Mouse (Mus musculus): ENCODE data around the gene Isg20l2.

Gene Isg20l2

DNA sequence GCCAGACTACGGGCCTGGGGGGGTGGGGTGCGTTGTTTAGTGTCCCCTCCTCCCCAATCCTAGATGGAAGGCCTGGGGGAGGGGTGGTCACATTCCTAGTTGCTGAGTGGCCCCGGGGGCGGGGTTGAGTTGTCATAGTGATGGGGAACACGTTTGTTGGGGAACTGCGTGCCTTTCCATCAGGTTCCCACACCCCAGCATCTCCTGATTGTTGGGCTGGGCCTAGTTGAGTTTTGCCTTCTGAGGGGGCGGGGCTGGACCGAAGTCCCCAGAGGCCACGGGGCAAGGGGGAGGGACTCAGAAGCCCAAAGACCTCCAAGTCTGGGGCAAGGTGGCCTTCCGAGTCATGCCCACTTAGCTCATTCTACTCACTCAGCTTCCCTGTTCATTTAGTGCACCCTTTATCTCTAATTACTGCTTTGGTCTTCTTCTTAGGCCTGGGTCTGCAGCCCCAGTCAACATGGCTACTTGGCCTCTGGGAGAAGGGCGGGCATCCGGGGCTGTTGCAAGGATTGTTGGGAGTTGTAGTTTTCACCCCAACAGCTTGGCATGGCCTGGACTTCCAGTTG lies 19.5 kb upstream of the Isg20l2 start:
- DNase-seq (ENCODE audit: low read depth, low spot score): peak; percentile 87

DNA sequence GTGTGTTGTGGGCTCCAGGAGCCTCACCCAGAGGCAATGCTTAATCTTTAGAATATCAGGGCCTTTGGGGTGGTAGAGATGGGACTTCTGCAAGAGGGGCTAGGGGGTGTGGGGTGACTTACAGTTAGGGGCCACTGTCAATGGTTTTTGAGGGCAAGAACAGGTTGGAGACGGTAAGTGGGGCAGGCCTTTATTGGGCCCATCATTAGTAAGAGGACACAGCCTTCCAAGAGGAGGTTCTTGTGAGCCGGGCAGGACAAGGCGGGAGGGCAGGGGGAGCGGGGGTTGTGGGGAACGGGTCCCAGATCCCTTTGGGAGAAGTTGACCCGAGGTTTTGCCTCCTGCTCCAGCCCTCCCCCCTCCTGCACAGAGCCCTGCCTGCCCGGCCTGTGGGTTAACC lies 16.6 kb upstream of the Isg20l2 start:
- DNase-seq (ENCODE audit: low read depth, low spot score): no peak

DNA sequence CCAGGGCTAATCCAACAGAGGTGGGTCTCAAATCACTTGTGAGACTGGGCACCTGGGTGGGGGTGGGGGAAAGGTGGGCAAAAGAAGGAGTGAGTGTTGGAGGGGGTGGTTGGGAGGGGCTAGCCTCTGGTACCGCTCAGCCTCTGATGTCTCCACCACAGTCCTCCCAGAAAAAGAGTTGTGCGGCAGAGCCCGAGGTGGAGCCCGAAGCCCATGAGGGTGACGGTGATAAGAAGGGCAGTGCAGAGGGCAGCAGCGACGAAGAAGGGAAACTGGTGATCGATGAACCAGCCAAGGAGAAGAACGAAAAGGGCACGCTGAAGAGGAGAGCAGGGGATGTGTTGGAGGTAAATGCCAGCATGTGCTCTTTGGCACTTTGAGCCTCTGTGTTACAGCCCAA lies 16.2 kb upstream of the Isg20l2 start:
- no peak for DNase-seq (ENCODE audit: low read depth, low spot score)

DNA sequence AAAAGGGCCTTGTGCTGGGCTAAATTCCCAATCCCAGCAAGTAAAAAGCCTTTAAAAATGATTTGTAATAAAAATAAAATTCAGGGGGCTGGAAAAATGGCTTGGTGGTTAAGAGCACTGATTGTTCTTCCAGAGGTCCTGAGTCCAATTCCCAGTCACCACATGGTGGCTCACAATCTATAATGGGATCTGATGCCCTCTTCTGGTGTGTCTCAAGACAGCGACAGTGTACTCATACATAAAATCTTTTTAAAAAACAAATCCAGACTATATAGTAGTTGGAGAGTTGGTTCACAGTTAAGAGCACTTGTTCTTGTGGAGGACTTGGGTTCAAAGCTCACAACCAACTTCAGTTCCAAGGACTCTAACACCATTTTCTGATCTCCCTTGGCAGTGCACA lies 13.1 kb upstream of the Isg20l2 start:
- DNase-seq (ENCODE audit: low read depth, low spot score): no peak

DNA sequence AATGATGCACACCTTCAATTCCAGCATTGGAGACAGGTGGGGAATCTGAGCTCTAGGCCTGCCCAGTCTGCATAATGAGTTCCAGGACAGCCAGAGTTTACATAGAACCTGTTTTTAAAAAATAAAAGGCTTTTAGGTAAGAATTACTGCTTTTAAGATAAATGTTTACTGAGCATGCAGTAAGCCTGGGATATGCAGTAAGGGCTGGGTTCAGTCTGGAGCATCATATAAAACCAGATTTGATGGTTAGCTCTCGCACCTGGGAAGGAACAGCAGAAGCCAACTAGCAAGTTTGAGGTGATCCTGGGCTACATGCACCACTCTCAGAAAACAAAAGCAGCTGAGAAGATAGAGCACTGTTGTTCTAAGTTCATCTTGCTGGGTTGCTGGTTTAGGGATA lies 11.6 kb upstream of the Isg20l2 start:
- DNase-seq (ENCODE audit: low read depth, low spot score): no peak

DNA sequence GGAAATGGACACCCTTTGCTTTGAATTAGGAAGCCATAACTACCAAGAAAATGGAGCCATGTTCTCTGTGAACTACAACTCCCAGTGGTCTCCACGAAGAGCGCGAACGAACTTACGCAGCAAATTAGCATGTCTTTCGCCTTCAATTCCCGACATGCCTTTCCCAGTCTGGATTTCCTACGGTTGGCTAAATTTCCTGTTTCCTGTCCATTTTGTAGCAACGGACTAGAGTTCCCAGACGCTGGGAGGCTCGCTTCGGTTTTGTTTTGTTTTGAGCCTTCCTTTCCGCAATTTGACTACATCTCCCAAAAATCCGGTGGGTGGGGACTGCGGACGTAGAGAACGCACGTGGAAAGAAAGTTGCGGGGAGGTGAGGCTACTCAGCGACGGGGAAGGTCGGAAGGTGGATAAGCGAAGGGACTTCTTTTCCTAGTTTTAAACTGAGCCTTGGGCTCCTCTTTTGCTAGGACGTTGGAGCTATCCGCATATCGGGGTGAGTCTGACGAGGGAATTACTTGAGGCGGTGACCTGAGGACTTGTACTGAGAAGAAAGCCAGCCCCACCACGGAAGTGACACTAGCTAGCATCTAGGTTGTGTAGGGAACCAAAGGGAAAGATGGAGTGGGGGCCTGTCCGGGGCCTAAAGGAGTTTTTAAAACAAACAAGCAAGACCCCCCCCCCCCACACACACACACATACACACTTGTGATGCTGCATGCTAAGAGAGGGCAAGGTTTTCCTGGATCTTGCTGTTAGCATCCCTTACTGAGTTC lies 10.6 kb upstream of the Isg20l2 start, which contains the start of gene Mrpl24:
Mrpl24 (plus strand) TSS at position 171 of the 773 bp plus-strand sequence.
- DNase-seq (ENCODE audit: low read depth, low spot score): peak; percentile 92

DNA sequence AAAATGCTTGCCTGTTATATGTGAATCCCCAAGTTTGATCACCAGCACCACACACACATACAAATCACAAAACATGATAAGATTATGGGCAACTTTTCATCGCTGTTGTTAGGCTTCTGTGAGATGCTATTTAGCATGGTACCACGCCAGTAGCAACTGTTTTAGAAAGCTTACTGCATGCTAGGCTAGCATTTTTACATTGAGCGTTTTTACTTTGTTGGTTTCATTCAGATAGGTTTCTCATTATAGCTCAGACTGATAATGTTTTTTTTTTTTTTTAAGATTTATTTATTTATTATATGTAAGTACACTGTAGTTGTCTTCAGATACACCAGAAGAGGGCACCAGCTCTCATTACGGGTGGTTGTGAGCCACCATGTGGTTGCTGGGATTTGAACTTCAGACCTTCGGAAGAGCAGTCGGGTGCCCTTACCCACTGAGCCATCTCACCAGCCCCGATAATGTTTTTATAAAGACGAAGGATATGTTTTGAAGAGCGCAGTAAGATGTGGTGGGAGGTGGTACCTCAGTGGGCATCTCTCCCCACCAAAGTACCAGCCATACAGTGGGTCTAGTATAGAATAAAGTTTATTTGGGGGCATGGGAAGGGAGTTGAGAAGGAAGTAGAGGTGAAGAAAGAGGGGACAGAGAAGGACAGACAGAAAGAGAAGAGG lies 9.7 kb upstream of the Isg20l2 start:
- DNase-seq (ENCODE audit: low read depth, low spot score): no peak

DNA sequence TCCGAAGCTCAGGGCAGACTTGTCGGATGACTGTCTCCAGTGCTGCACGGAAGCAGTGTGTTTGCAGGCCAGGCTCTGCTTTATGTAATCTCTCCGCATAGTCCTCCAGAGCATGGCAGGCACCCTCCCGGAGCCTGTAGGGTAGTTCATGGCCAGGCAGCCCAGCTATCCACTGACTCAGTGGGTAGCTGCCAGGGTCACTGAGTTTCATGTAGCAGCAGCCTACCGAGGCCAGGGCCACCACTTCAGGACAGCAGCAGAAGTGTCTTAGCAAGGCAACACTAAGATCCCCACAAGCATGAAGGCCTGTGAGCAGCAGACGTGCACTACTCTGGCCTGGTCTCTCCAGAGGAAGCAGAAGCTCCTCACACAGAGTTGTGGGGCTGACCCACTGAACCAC lies 5.1 kb upstream of the Isg20l2 start:
- no peak for DNase-seq (ENCODE audit: low read depth, low spot score)

DNA sequence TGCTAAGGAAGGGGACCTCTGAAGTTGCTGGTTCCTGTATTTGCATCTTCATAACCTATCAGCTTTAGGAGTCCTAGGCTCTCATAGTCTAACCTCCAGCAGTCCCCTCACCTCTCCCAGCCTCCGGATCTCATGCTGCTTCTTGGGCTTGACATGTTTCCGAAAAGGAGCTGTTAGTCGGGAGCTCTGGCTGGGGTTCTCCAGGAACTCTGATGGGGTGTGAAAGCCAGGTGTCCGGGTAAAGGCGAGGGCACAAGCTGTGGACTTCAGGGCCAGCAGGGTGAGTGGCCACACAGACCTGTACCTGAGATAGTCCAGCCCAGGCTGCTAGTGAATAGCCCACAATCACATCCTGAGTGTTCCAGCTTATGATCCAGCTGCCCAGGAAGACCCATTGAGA lies 2.7 kb upstream of the Isg20l2 start:
- DNase-seq (ENCODE audit: low read depth, low spot score): no peak

DNA sequence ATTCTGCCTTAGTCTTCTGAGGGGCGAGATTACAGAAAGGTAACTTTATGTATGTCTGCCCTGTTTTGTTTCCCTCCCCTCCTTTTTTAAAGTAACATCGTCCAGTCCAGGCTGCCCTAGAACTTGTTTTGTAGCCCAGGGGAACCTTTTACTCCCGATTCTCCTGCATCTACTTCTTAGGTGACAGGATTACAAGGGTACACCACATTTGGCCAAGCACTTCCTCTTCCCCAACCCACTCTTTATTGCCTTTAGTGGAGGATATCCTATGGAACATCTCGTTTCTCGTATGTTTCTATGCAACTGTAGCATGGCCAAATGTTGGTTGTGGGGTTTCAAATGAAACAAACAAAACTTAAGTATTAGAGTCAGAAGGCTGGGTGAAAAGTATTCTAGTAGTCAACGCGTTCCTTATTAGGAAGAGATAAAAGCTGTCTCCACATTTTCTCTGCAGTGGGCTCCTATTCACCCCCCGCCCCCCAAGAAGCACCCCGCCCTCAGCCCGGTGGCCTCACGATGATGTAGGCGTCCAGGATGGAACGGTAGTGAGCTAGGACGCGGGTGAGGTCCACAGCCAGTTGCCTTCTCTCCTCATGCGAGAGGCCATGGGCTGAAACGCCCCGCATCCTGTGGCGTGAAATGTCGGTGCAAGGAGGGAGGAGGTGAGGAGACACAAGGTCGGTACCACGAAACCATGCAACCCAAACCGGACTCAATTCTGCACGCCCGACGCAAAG lies 605 bp upstream of the Isg20l2 start:
- DNase-seq (ENCODE audit: low read depth, low spot score): no peak

DNA sequence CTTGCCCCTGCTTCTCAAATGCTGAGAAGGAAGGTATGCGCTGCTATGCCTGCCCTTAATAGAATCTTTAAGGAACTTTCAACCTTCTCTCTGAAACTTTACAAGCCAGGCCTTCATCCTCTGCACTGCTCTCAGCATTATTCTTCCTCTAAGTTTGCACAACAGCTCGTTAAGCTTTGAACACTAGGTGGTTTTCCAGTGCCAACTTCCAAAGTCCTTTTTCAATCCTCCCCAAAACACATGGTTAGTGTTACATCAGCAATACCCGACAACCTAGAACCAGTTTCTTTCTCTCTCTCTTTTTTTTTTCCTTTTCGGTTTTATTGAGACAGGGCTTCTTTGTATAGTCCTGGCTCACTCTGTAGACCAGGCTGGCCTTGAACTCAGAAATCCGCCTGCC lies 3.9 kb downstream of the Isg20l2 start:
- no peak for DNase-seq (ENCODE audit: low read depth, low spot score)

DNA sequence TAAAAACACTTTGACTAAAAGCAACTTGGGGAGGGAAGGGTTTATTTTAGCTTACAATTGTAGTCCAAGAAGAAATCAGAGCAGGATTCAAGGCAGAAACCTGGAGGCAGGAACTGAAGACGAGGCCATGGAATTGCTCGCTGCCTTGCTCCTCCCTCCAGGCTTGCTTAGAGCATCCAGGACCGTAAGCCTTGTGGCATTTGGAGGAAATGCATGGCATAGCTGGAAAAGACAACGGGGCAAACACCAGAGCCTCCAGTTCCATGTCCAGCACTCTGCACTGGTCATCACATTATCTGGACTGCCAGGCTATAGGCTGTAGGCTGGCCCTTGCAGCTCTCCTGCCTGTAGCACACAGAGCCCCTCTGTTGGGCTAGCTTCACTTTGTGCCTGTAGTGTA lies 4.4 kb downstream of the Isg20l2 start:
- no peak for DNase-seq (ENCODE audit: low read depth, low spot score)

DNA sequence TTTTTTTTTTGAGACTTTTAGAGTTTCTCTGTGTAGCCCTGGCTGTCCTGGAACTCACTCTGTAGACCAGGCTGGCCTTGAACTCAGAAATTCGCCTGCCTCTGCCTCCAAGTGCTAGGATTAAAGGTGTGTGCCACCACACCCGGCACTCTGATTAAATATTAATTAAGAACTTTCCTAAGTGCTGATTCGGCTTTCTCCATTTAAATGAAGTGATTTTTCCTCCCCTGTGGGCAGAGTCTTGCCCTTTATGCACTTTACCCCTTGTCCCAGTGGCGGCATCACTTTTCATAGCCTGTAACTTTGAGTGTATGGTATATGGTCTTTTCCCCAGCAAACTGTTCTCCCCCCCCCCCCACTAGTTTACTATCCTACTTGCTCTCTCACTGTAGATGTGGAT lies 5.1 kb downstream of the Isg20l2 start:
- no peak for DNase-seq (ENCODE audit: low read depth, low spot score)

DNA sequence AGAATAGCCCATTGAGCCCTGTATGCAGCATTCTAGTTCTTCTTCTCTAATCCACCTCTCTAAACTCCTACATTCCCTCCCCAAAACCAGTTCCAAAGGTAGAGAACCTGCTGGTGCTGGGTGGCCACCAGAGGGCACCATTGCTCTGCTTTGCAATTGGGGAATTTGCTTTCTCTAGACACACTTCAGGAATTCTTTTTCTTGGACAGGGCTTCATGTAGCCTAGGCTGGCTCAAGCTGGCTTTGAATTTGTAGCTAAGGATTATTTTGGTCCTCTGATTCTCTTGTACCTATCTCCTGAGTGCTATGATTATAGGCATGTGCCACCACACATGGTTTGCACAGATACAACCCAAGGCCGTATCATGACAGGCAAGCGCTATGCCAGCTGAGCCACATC lies 5.7 kb downstream of the Isg20l2 start:
- DNase-seq (ENCODE audit: low read depth, low spot score): peak; percentile 90

DNA sequence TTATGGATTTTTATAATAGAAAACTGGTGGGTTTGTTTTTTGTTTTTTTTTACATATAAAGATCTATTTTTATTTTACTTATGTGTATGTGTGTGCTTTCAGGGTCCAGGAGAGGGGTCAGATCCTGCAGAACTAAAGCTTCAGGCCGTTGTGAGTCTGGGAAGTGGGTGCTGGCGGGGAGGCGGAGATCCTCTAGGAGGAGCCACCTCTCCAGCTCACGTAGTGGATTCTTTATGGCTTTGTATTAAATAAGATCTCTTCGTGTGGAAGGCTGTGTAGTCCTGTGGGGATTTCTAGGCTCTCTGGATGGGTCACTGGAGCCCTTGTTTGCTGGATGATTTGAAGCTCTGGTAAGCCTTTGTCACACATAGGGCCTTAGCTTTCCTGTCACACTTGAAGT lies 10.5 kb downstream of the Isg20l2 start:
- no peak for DNase-seq (ENCODE audit: low read depth, low spot score)

DNA sequence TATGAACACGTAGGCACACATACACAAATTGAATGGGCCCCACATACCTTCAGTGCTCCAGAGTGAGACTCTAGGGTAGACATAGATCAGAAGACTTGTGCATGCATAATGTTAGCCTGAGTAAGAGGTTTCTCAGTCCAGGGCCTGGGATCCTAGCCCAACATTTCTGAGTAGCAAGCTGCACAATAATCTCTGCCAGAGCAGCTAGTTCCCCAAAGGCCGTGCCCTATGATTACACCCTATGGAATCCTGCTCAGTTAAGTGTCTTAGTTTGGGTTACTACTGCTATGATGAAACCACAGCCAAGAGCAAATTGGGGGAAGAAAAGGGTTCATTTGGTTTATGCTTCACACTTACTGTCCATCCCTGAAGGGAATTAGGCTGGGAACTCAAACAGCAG lies 12.4 kb downstream of the Isg20l2 start:
- no peak for DNase-seq (ENCODE audit: low read depth, low spot score)

DNA sequence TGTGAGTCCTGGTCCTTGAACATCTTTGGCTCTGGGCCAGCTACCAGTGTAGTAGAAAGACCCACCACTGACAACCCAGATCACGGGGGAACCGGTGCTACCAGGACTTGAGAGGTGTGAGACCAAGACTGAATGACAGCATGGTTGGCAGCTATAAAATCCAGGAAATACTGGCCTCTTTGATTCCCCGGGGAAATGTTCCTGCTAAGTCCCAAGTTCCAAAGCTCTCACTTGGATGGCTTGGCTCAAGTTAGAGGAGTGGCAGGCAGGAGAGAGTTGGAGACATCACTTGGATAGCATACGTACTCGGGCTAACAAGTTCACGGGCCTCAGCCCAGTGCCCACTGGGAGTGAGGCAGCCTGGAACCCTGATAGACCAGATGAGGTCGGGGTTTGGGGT lies 13.5 kb downstream of the Isg20l2 start:
- no peak for DNase-seq (ENCODE audit: low read depth, low spot score)

DNA sequence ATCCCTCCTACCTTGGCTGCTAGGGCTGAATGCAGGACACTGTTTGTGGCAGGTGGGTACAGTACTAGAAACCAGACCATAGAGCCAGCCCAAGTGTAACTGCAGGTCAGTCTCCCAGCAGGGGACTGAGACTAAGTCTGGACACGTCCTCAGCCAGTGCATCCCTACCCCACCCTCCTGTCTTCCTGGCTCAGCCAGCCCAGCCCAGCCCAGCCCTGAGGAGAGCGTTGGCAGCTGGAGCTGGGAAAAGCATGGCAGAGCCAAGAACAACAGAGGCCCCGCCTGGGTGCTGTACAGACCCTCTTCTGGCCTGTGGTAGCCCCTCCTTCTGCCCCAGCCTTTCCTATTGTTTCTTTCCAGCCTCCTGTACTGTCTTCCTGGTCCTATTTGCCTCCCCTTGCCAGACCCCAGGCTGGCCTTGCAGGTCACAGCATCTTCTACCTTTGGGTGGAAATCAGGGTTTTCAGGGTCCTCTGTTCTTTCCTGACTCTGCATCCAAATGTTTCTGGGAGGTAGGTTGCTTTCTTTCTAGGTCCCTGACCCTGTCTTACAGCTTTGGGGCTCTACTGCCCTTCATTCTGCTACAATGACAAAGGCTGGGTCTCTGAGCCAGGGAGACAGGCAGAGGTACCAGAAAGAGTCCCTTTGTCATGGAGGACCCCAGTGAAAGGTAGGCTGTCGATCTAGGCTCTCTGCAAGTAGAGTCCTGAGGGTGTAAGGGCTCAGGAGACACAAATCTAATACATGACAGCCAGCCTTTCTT lies 14.9 kb downstream of the Isg20l2 start:
- no peak for DNase-seq (ENCODE audit: low read depth, low spot score)

DNA sequence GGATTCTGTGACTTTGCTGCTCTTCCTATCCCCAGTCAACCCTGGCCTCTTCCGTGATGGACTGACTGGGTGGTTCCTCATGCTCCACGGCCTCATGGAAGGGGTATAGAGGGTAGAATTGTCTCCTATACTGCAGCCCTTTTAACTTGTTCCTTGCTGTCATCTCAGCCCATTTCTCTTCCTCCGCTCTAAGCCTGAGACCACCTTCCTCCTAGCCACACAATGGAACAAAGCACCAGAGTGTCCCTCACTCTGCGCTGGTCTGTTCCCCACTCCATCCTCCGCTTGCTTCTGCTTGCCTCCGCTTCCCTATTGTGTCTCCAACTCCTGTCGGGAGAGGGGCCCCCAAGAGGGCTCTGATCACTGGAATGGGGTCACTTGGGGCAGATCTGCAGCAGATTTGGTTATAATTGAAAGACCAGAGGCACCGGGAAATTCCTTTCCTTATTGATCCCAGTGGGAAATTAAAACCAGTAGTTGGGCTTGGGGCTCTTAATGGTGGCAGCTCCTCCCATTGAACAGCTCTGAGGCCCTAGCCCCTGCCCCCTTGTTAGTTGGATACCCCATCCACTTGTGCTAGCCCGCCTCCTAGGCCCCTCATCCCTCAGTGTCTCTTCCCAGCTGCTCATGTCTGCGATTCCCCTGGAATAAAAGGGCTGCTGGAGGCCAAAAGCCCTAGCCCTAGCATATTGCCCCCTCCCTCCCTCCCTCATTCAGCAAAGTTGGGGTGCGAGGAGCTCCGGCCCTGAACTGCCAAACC lies 15.8 kb downstream of the Isg20l2 start:
- peak; percentile 74 for DNase-seq (ENCODE audit: low read depth, low spot score)

DNA sequence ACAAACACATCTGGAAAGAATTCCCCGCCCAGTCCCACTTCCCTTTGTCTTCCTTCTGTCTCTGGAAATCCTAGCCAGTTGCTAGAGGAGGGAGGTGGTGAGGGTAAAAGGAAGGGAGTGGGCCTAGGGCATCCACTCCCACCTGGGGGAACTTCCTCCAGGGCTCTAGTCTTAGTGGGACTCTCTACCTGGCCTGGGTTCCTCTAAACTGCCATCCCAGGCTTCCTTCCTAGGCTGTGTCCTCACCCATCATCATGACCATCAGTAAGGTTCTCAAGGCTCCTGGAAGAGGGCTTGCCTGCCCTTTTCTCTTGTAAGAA lies 16.4 kb downstream of the Isg20l2 start:
- peak; percentile 73 for DNase-seq (ENCODE audit: low read depth, low spot score)
